Mouse (Mus musculus): Measurements from ENCODE around the gene Myo18a.
A peak's percentile ranks its signal among the peaks of the same experiment; 100 is the strongest.

The Myo18a gene

GRCm38 (mm10) chr11:77800491-77800868, 37.4 kb downstream of the Myo18a start:
- no peak for DNase-seq

- no peak for DNase-seq
Measured at GRCm38 (mm10) chr11:77800869-77801701, 38.0 kb downstream of the Myo18a start.

GRCm38 (mm10) chr11:77802341-77802865, 39.4 kb downstream of the Myo18a start:
- DNase-seq, result peak; percentile 69

GRCm38 (mm10) chr11:77806218-77806617, 43.2 kb downstream of the Myo18a start:
- DNase-seq, result no peak

GRCm38 (mm10) chr11:77806855-77807254, 43.8 kb downstream of the Myo18a start:
- no peak for DNase-seq

- no peak for DNase-seq
Measured at GRCm38 (mm10) chr11:77808051-77808465, 45.0 kb downstream of the Myo18a start.

GRCm38 (mm10) chr11:77809215-77809614, 46.2 kb downstream of the Myo18a start:
- no peak for DNase-seq

GRCm38 (mm10) chr11:77810018-77810417, 47.0 kb downstream of the Myo18a start:
- no peak for DNase-seq

- no peak for DNase-seq
Measured at GRCm38 (mm10) chr11:77813969-77814368, 50.9 kb downstream of the Myo18a start.

- DNase-seq, result no peak
Measured at GRCm38 (mm10) chr11:77816003-77816402, 53.0 kb downstream of the Myo18a start.

- DNase-seq, result no peak
Measured at GRCm38 (mm10) chr11:77821648-77822047, 58.6 kb downstream of the Myo18a start.

GRCm38 (mm10) chr11:77822781-77823180, 59.7 kb downstream of the Myo18a start:
- no peak for DNase-seq

GRCm38 (mm10) chr11:77825853-77826252, 62.8 kb downstream of the Myo18a start:
- peak; percentile 67 for DNase-seq

GRCm38 (mm10) chr11:77826311-77826710, 63.3 kb downstream of the Myo18a start:
- no peak for DNase-seq

- peak; percentile 67 for DNase-seq
Measured at GRCm38 (mm10) chr11:77827241-77827995, 64.4 kb downstream of the Myo18a start.

- DNase-seq, result no peak
Measured at GRCm38 (mm10) chr11:77828163-77828562, 65.1 kb downstream of the Myo18a start.

GRCm38 (mm10) chr11:77829043-77829841, 66.2 kb downstream of the Myo18a start:
- DNase-seq, result no peak

- DNase-seq, result no peak
Measured at GRCm38 (mm10) chr11:77830875-77831274, 67.8 kb downstream of the Myo18a start.

- no peak for DNase-seq
Measured at GRCm38 (mm10) chr11:77832541-77832940, 69.5 kb downstream of the Myo18a start.

GRCm38 (mm10) chr11:77835109-77835508, 72.1 kb downstream of the Myo18a start:
- no peak for DNase-seq

GRCm38 (mm10) chr11:77836290-77836689, 73.2 kb downstream of the Myo18a start:
- DNase-seq, result no peak

GRCm38 (mm10) chr11:77836751-77837150, 73.7 kb downstream of the Myo18a start:
- no peak for DNase-seq

GRCm38 (mm10) chr11:77837856-77838255, 74.8 kb downstream of the Myo18a start:
- no peak for DNase-seq
